Mouse (Mus musculus) testis, adult 2 months (tissue): ENCODE data around the gene Klf12. TPM values are rescaled to one million over a fixed set of nuclear protein-coding genes. Genes with fewer than 3 reads are reported as not detected.

Experiments
- H3K27ac ChIP-seq: fragments of 200-500 bp; 2 replicates; pipeline ENCODE4 v1.5.1; 2012; ENCODE audit warnings: low read depth, low read length; ENCODE audit not compliant: control insufficient read depth, insufficient read depth
- H3K27me3 ChIP-seq: fragments of 200-500 bp; 2 replicates; pipeline ENCODE4 v1.6.1; 2012; ENCODE audit warnings: mild to moderate bottlenecking, low read length, moderate library complexity; ENCODE audit not compliant: control insufficient read depth, insufficient read depth
- H3K36me3 ChIP-seq: fragments of 200-500 bp; 2 replicates; pipeline ENCODE4 v1.6.1; 2012; ENCODE audit warnings: mild to moderate bottlenecking, low read length; ENCODE audit not compliant: control insufficient read depth, insufficient read depth
- H3K4me1 ChIP-seq: fragments of 200-500 bp; 2 replicates; pipeline ENCODE4 v1.6.1; 2012; ENCODE audit warnings: low read length; ENCODE audit not compliant: control insufficient read depth, insufficient read depth
- H3K4me3 ChIP-seq: fragments of 200-500 bp; 2 replicates; pipeline ENCODE4 v1.5.1; 2012; ENCODE audit warnings: low read depth, mild to moderate bottlenecking, low read length, moderate library complexity, mixed read lengths; ENCODE audit not compliant: control insufficient read depth
- CTCF ChIP-seq: fragments of 200-500 bp; IDR thresholded peaks from 2 replicates; pipeline ENCODE4 v1.5.1; 2012; ENCODE audit warnings: low read depth, mild to moderate bottlenecking, inconsistent platforms, low read length, moderate library complexity; ENCODE audit not compliant: control insufficient read depth, insufficient read depth, insufficient replicate concordance
- POLR2A ChIP-seq: fragments of 200-500 bp; IDR thresholded peaks from 2 replicates; pipeline ENCODE4 v1.6.1; 2012; ENCODE audit warnings: low read depth, mild to moderate bottlenecking, inconsistent platforms, low read length, moderate library complexity; ENCODE audit not compliant: control insufficient read depth
- polyA plus RNA-seq: library from polyadenylated mRNA; depleted of rRNA; stranded (reverse); fragments of >200 nt; gene quantifications from 2 replicates; pipeline ENCODE4 v1.2.3, GENCODE M21; 2012

Gene Klf12
- polyA plus RNA-seq, 1 experiment, result 7.9 TPM

DNA sequence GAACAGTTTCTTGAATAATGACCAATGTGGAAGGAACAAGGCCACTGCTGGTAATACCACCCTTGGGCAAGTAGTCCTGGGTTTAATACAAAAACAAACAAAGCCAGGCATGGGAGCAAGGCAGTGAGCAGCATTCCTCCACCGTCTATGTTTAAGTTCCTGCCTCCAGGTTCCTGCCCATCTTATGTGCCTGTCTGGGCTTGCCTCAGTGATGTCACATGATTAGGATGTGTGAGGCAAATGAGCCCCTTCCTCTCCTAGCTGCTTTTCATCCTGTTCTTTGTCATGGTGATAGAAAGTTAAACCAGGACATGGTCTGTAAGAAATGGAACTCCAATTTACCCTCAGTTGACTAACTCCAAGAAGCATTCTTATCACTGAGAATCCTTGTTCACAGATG, 16.4 kb upstream of the Klf12 start:
- no peaks in the 10 kb centered on the region for H3K36me3 ChIP-seq
- no peak for TF ChIP-seq POLR2A
- no peak for TF ChIP-seq CTCF
- no peak overlapping the region for H3K27ac ChIP-seq
- no peak overlapping the region for H3K4me3 ChIP-seq
- H3K4me1 ChIP-seq, result no peaks in the 10 kb centered on the region
- no peaks in the 10 kb centered on the region for H3K27me3 ChIP-seq

DNA sequence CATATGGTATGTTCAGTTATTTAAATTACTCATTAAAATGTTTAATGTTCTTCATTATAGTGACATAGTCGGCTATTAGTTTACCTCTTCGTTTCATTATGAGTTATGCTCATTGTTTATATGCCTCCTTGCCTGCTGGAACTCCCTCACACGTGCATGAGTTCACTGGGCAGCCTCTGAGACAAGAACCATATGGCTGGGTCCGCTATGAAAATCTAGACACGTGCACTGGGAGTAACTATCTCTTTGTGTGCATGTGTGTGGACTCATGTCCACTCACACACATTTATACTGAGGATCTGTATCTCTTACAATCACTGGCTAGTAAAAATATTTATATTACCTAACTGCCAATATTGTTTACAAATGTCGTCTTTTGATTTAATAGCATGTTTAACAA, 14.4 kb upstream of the Klf12 start:
- no peak overlapping the region for H3K4me3 ChIP-seq
- no peaks in the 10 kb centered on the region for H3K4me1 ChIP-seq
- no peak for TF ChIP-seq POLR2A
- TF ChIP-seq CTCF, result no peak
- H3K27ac ChIP-seq, result no peak overlapping the region
- H3K27me3 ChIP-seq, result no peaks in the 10 kb centered on the region
- no peaks in the 10 kb centered on the region for H3K36me3 ChIP-seq

DNA sequence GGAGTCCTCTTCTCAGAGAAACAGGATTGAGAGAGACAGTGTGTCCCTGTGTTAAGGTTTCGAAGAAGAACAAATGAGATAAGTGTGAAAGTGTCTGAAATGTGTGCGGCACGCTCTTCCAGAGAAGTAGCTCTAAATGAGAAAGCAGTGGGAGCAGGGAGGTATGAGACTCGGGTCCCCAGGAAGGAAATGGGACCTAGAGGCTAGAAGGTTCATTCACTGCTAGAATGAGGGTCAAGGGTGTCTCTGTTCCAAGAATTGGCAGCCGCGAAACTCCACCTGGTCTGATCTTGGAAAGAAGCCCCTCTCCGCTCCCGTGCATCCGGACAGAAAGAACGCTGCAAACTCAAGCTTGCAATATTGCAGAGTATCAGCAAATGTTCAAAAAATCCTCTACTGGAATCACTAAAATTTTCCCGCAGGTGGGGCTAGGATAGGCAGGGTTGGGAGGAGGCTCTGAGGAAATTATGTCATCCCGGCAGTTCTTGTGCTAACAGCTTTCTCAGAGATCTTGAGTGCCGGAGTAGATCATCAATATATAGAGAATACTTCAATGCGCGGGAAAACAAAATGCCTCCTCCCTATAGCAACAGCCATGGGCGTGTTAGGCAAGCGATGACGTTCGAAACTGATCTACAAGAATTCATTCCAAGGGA, 2.2 kb upstream of the Klf12 start:
- Histone ChIP-seq H3K27ac (no peak overlapping the region), H3K4me1 (peaks cover 15% of the 10 kb centered on the region), H3K36me3 (no peaks in the 10 kb centered on the region), H3K27me3 (no peaks in the 10 kb centered on the region), H3K4me3 (no peak overlapping the region)
- no peak for TF ChIP-seq CTCF
- TF ChIP-seq POLR2A, result no peak

DNA sequence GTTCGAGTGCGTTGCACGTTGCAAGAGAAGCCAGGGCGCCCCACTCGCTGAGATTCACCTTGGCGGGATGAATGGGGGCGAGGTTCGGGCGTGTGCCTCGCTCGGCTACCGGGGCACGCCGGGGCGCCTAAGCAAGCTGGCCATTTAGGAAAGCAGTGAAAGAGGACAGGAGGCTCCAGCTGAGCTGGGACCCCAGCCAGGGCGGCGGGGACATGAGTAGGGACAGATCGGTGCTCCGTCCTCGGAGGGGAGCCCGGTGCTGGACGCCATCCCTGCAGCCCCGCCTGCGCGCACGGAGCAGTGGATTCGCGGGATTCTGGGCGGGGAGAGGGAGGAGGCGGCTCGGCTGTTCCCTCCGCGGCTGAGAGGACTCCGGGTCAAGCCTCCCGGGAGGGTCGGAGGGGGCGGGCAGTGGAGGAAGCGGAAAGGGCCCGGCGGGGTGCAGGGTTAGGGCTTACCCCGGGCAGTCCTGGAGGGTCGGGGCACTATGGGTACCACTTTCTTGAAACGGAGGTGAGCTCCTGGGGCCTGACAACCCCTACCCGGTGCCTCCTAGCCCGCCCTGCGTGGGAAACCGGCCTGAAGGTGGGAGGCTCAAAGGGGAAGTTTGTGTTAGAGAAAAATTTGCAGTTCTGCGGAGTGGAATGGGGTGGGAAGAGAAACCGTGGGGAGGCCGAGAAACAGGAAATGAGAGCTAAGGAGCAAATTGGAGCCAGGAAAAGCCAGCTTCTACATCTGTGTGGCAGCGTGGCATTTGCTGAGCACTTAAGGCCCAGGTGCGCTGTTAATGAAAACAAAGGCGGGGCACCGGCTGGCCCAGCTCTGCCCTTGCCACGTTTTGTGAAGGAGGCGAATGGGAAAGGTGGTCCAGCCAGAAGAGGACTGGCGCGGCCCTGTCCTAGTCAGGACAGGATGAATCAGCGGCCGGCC, 1.4 kb upstream of the Klf12 start:
- peak overlapping the region; percentile 63 for H3K4me3 ChIP-seq
- no peaks in the 10 kb centered on the region for H3K36me3 ChIP-seq
- peaks cover 15% of the 10 kb centered on the region for H3K4me1 ChIP-seq
- peak overlapping the region; percentile 45; the same call in 1 of the 2 replicates for H3K27ac ChIP-seq
- H3K27me3 ChIP-seq, result no peaks in the 10 kb centered on the region
- TF ChIP-seq POLR2A (no peak), CTCF (no peak)

DNA sequence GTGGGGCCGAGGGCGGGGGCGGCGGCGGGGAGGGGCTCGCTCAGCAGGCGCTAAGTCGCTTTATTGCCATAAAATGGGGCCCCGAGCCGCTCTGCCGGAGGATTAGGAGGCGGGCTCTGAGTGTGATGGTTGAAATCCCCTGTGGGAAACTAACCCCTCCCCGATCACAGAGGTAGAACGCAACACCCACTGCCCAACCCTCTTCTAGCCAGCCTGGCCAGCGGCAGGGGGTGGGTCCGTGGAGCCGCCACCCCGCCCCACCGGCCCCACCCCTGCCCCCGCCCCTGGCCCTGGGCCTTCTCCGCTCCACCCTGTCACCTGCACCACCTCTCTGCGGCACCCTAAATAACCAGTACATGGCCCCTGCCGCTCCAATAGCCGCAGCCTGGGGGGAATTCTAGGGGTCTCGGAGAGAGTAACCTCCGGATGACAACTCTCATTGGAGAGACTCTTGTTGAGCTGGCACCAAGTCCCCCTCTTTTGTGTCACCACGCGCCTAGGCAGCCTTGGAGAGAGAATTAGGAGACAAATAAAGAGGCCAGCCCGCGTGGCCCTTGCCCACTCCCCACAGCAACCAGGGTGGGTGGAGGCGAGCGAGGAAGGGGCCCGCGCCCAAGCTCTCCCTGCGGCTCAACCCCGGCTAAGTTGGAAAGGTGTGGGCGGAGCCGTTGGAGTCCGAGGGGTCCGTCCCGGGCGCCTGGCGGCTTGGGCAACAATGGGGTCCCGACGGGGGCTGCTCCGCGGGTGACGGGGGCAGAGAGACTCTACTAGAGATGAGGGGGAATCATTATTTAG, 579 bp upstream of the Klf12 start:
- Histone ChIP-seq H3K4me3 (peak overlapping the region; percentile 63), H3K4me1 (peaks cover 15% of the 10 kb centered on the region), H3K27ac (no peak overlapping the region), H3K36me3 (no peaks in the 10 kb centered on the region), H3K27me3 (no peaks in the 10 kb centered on the region)
- no peak for TF ChIP-seq CTCF
- TF ChIP-seq POLR2A, result no peak

DNA sequence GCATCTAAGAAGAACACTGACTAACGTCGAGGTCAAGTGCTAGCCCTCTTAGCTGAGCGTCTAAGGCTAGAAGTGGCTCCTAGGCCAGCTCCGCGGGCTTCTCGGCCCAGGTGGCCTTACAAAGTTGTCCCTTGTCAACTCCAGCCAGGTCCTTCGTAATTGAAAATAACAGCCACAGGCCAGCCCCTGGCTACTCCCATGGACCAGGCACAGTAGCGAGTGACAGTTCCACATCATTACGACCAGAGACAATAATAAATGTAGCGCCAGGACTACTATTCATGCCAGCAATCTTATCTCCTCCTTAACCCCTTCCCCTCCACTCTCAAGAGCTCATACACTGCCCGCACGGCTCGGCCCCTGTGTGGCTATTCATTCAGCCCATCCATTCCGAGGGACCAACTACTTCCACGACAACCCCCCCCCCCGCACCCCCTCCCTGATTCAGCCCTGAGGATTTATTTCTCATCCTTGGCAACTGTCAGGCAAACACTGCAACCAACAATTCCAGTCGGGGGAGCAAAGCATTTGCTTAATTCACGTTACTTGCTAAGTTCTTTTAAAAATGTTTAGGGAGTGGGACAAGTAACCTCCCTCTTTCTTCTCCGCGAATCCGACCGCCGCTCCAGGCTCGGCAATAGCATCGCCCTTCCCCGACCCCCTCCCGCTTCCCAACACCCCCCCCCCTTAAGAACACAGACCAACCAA, 914 bp downstream of the Klf12 start:
- TF ChIP-seq POLR2A, result no peak
- no peak for TF ChIP-seq CTCF
- H3K4me3 ChIP-seq, result peak overlapping the region; percentile 50
- peak overlapping the region; percentile 37 for H3K27ac ChIP-seq
- H3K36me3 ChIP-seq, result no peaks in the 10 kb centered on the region
- H3K27me3 ChIP-seq, result no peaks in the 10 kb centered on the region
- peaks cover 15% of the 10 kb centered on the region for H3K4me1 ChIP-seq
